Mouse (Mus musculus) stomach, embryonic 15.5 days (tissue): Measurements from ENCODE around the gene Dstyk. TPM values are rescaled to one million over a fixed set of nuclear protein-coding genes. Genes with fewer than 3 reads are reported as not detected.

Experiments used
- ATAC-seq: fragments of 200-750 bp; cut with Nextera tagmentation; 2 replicates; pipeline ENCODE4 v1.8.0; 2017; ENCODE audit warnings: low read depth, moderate number of reproducible peaks, moderate TSS enrichment; ENCODE audit not compliant: insufficient read depth, low FRiP score
- H3K27ac ChIP-seq: fragments of 300-500 bp; sonication (generic); 2 replicates; pipeline ENCODE4 v1.5.1; 2015; ENCODE audit warnings: mild to moderate bottlenecking, inconsistent platforms
- H3K27me3 ChIP-seq: fragments of 300-500 bp; sonication (generic); replicated peaks from 2 replicates; pipeline ENCODE4 v1.6.1; 2015; ENCODE audit warnings: inconsistent platforms
- H3K36me3 ChIP-seq: fragments of 300-500 bp; sonication (generic); 2 replicates; pipeline ENCODE4 v1.6.1; 2015; ENCODE audit warnings: inconsistent platforms
- H3K4me1 ChIP-seq: fragments of 300-500 bp; sonication (generic); 2 replicates; pipeline ENCODE4 v1.6.1; 2015; ENCODE audit warnings: inconsistent platforms
- H3K4me2 ChIP-seq: fragments of 300-500 bp; sonication (generic); 2 replicates; pipeline ENCODE4 v1.6.1; 2015; ENCODE audit warnings: mild to moderate bottlenecking, inconsistent platforms
- H3K4me3 ChIP-seq: fragments of 300-500 bp; sonication (generic); replicated peaks from 2 replicates; pipeline ENCODE4 v1.5.1; 2015; ENCODE audit warnings: inconsistent platforms
- H3K9ac ChIP-seq: fragments of 300-500 bp; sonication (generic); 2 replicates; pipeline ENCODE4 v1.6.1; 2015; ENCODE audit warnings: inconsistent platforms
- H3K9me3 ChIP-seq: fragments of 300-500 bp; sonication (generic); 2 replicates; pipeline ENCODE4 v1.6.1; 2016; ENCODE audit warnings: inconsistent platforms
- WGBS: fragments of 180-500 bp; shearing (Covaris S2); methylation state at CpG from one replicate; pipeline ENCODE4 v1.1.7; 2015; 5-methylcytosine and 5-hydroxymethylcytosine counted together
- polyA plus RNA-seq: library from polyadenylated mRNA; unstranded; fragments of >200 nt; fragmentation: Nextera tagmentation; extraction: Ambion mirVana; gene quantifications from 2 replicates; pipeline ENCODE4 v1.2.1, GENCODE M21; 2015

Dstyk gene
- polyA plus RNA-seq, 1 experiment from 2014 or later = 11.5 TPM

DNA sequence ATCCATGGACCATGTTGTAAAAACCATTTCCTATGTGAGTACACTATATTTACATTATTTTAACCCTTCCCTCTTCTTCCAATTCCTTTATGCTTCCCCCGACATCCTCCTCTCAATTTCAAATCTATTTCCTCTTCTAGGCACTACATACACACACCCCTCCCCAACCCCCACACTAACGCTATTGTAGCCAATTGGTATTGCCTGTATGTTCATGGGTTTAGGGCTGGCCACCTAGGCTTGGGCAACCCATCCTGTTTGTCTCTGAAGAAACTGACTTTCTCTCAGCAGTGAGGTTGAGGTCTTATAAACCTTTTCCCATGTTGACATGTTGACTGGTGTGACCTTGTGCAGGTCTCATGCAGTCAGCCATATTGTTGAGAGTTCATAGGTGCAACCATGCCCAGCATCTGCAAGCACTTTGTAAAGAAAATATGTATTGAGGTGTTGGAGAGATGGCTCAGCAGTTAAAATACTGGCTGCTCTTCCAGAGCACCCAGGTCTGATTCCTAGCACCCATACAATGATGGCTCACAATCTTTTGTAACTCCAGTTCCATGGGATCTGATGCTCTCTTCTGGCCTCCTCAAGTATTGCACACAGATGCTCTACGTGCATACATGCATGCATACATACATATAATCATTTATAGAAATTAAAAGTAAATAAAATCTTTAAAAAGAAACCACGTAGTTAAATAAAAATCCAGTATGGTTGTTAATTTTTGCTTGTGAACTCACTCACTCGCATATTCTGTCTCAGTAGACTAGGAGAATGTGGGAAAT is 5.7 kb downstream of the Dstyk start:
- H3K36me3 ChIP-seq = peaks cover 5% of the 10 kb centered on the region; the same call in 1 of the 2 replicates
- 86% methylated on average over 5 of the region's 5 CpGs for WGBS
- no peak overlapping the region for H3K4me2 ChIP-seq
- H3K9me3 ChIP-seq = no peaks in the 10 kb centered on the region
- ATAC-seq = no peak
- no peak overlapping the region for H3K4me3 ChIP-seq
- no peak overlapping the region for H3K27ac ChIP-seq
- no peaks in the 10 kb centered on the region for H3K27me3 ChIP-seq
- no peak overlapping the region for H3K9ac ChIP-seq
- peaks cover 6% of the 10 kb centered on the region; the same call in 1 of the 2 replicates for H3K4me1 ChIP-seq

DNA sequence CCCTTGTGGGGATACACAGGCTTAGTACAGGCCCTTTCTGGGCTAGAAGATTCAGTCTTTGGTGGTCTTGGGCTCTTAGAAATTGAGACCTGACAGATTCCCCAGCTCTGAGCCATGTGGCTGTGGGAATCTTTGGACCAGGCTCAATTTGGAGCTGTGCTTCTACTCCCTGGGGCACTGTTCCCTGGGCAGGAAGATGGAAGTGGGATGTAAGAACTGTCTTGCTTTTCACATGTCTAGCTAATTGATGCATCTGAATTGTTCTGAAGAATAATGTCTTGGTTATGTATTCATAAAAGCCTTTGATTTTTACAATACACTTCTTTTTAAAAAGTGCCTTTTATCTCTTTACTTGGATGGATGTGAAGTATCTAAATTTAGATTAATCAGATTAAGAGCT is 8.2 kb downstream of the Dstyk start:
- Histone ChIP-seq H3K9me3 (no peaks in the 10 kb centered on the region), H3K4me1 (peaks cover 3% of the 10 kb centered on the region; the same call in 1 of the 2 replicates), H3K36me3 (peaks cover 5% of the 10 kb centered on the region; the same call in 1 of the 2 replicates), H3K9ac (no peak overlapping the region), H3K27me3 (no peaks in the 10 kb centered on the region), H3K27ac (no peak overlapping the region), H3K4me3 (no peak overlapping the region), H3K4me2 (no peak overlapping the region)
- ATAC-seq = no peak

DNA sequence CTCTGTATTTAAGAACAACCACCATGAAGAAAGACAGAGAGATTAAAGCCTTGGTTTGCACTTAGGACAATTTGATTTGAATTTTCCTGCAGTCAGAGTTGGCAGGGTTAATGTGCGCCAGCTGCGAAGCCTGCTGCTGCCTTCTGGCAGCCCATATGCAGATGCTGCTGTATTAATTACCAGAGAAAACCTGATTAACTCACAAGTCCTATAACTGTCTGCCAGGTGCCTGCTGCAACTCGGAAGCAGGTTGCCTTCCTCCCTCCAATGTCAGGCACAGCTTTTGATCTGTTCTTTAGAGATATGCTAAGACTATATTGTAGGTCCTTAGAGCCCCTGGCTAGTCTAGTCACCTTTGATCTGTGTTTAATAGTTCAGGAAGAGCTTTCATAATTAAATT is 13.5 kb downstream of the Dstyk start:
- Histone ChIP-seq H3K27me3 (no peaks in the 10 kb centered on the region), H3K9me3 (no peaks in the 10 kb centered on the region), H3K4me1 (no peaks in the 10 kb centered on the region), H3K36me3 (no peaks in the 10 kb centered on the region), H3K4me3 (no peak overlapping the region), H3K27ac (no peak overlapping the region), H3K9ac (no peak overlapping the region), H3K4me2 (no peak overlapping the region)
- 77% methylated on average over 3 of the region's 3 CpGs for WGBS
- ATAC-seq = no peak

DNA sequence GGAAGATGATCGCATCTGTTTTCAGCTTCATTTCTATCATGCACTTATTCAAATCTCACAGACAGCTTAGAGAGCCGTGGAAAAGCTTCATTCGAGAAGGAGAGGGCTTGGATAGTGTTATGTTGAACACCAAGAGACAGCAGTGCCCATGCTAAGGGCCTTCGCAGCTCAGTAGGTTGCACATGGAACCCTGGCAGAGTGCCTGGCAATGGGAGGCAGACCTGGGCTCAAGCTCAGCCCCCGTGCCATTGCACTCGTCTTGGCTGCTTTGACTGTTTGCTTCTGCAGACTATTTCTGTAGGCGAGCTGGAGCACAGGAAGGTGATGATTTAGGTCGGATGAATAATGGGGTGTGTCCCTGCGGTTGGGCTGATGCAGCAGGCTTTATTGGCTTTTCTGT is 14.4 kb downstream of the Dstyk start:
- no peak overlapping the region for H3K9ac ChIP-seq
- H3K4me2 ChIP-seq = no peak overlapping the region
- WGBS = 61% methylated on average over 9 of the region's 9 CpGs
- H3K4me1 ChIP-seq = no peaks in the 10 kb centered on the region
- no peak for ATAC-seq
- no peak overlapping the region for H3K4me3 ChIP-seq
- H3K36me3 ChIP-seq = no peaks in the 10 kb centered on the region
- no peak overlapping the region for H3K27ac ChIP-seq
- H3K9me3 ChIP-seq = no peaks in the 10 kb centered on the region
- no peaks in the 10 kb centered on the region for H3K27me3 ChIP-seq

DNA sequence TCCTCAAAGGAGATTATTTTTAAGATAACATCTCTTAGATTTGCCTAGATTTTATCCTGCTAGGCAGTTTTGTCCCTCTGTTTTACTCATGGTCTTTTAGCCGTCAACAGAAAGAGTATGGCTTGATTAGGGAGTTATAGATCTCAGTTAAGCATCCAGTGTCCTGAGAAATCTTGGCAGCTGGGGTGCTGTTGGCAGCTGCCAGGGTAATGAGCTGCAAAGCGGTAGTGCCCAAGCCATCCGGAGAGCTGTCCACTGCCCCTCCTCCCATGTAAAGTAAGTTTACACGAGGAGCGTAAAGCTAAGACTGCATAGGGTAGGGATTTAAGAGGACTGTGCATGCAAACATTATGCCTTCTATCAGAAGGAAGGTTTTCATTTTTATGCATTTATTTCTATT is 16.0 kb downstream of the Dstyk start:
- WGBS = 60% methylated on average over 5 of the region's 5 CpGs
- no peaks in the 10 kb centered on the region; the same call in 1 of the 2 replicates for H3K36me3 ChIP-seq
- no peak overlapping the region for H3K4me3 ChIP-seq
- H3K9me3 ChIP-seq = no peaks in the 10 kb centered on the region
- H3K4me2 ChIP-seq = no peak overlapping the region
- H3K27ac ChIP-seq = no peak overlapping the region
- H3K27me3 ChIP-seq = no peaks in the 10 kb centered on the region
- no peak for ATAC-seq
- H3K9ac ChIP-seq = no peak overlapping the region
- H3K4me1 ChIP-seq = no peaks in the 10 kb centered on the region

DNA sequence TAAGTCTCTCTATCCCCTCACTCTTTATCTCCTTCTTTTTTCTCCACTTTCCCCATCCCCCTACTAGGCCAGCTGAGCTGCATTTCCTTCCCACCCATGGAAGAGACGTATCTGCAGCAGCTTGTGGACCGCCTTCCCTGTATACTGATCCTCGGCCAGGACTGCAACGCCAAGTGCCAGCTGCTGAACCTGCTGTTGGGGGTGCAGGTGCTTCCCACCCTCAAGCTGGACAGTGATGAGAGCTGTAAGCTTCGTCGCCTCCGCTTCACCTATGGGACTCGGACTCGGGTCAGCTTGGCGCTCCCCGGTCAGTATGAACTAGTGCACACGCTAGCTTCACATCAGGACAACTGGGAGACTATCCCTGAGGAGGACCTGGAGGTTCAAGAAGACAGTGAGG is 16.7 kb downstream of the Dstyk start:
- no peak overlapping the region for H3K27ac ChIP-seq
- H3K27me3 ChIP-seq = no peaks in the 10 kb centered on the region
- no peak overlapping the region for H3K9ac ChIP-seq
- no peaks in the 10 kb centered on the region; the same call in 1 of the 2 replicates for H3K36me3 ChIP-seq
- H3K9me3 ChIP-seq = no peaks in the 10 kb centered on the region
- H3K4me3 ChIP-seq = no peak overlapping the region
- WGBS = 89% methylated on average over 12 of the region's 12 CpGs
- no peak for ATAC-seq
- H3K4me1 ChIP-seq = no peaks in the 10 kb centered on the region
- H3K4me2 ChIP-seq = no peak overlapping the region

DNA sequence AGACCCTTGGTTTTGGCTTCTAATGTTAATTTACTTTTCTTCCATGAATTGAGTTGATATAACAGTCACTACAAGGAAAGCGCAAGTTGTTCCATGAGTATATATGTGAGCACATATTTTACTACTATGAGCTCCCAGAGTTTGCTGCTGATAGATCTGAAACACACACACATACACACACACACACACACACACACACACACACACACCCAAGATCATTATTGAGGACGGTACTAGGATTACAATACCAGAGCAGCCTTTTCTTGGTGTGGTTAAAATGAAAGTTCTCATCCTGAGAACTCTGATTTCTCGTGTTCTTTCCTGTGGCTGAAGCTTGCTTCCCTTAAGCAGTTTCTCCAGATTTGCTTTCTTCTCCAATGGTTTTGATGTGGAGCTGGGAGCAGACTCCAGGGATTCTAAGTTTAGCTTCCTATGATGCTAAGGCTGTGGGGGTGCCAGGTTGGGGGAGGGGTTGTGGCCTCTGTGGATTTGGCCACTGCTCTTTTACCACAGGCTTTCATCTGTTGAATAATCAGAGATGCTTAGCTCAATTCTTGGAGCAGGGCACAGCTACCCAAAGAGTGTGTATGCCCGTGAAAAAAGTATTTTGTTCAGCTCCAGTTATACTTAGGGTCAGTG is 19.1 kb downstream of the Dstyk start:
- H3K27me3 ChIP-seq = no peaks in the 10 kb centered on the region
- no peak overlapping the region; the same call in 1 of the 2 replicates for H3K27ac ChIP-seq
- no peak overlapping the region for H3K4me3 ChIP-seq
- no peak overlapping the region for H3K4me2 ChIP-seq
- peaks cover 3% of the 10 kb centered on the region; the same call in 1 of the 2 replicates for H3K36me3 ChIP-seq
- ATAC-seq = no peak
- H3K9me3 ChIP-seq = no peaks in the 10 kb centered on the region
- no peaks in the 10 kb centered on the region for H3K4me1 ChIP-seq
- H3K9ac ChIP-seq = no peak overlapping the region
- WGBS = 77% methylated on average over 4 of the region's 4 CpGs

DNA sequence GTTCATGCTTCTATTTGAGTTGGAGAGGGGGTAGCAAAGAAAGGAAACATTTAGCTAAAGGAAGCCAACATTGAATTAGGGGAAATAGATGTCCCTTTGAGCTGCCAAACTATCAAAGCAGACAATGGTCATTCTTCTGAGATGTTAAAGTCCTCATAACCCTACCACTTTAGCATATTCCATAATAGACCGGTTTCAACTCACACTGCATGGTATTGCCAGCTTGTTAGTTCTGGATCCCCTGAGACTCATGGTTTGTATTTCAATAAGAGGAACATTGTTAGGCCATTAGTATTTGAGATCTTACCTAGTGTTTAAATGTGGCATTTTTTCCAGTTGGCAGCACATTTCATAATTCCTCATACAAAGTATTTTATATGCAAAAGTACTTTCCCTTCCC is 19.6 kb downstream of the Dstyk start:
- H3K36me3 ChIP-seq = peaks cover 3% of the 10 kb centered on the region; the same call in 1 of the 2 replicates
- H3K4me2 ChIP-seq = no peak overlapping the region
- H3K27me3 ChIP-seq = no peaks in the 10 kb centered on the region
- H3K9ac ChIP-seq = no peak overlapping the region
- H3K4me3 ChIP-seq = no peak overlapping the region
- WGBS = 87% methylated on average over 1 of the region's 1 CpGs
- H3K9me3 ChIP-seq = no peaks in the 10 kb centered on the region
- no peak for ATAC-seq
- H3K4me1 ChIP-seq = no peaks in the 10 kb centered on the region
- no peak overlapping the region for H3K27ac ChIP-seq

DNA sequence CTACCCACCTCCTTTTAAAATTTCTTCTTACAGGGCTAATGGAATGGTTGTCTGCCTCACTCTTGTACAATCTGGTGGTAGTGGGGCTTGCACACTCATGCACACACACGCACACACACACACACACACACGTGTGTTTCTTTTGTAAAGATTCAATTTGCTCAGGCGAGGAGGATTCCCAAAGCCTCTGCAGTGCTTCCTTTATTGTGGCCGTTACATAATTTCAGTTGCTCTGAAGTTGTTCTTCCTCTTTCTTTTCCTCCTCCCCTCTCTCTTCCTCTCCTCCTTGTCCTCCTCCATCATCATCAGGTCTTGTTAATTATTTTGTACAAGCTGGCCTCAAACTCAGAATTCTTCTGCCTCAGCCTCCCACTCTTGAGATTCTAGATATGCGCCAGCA is 20.0 kb downstream of the Dstyk start:
- 79% methylated on average over 5 of the region's 5 CpGs for WGBS
- ATAC-seq = no peak
- no peak overlapping the region for H3K27ac ChIP-seq

DNA sequence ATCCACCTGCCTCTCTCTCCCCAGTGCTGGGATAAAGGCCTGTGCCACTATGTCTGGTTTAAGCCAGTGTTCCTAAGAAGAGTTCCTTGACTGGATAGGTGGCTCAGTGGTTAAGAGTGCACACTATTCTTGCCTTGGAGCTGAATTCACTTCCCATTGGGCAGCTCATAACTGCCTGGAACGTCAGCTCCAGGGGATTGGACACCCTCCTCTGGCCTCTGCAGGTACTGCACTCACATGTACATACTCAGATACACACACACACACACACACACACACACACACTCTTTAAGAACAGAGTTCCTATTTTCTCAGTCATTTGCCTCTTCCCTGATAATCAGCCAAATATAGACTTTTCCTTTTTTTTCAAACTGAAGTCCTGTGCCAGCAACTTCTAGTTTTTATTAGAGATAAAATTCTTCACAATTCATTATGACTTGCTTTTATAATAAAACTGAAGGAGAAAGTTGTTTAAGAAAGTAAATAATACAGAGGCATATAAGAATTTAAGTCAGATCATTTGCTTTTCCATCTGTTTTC is 23.6 kb downstream of the Dstyk start:
- Histone ChIP-seq H3K9ac (no peak overlapping the region), H3K27me3 (no peaks in the 10 kb centered on the region), H3K4me3 (no peak overlapping the region), H3K27ac (no peak overlapping the region), H3K4me2 (no peak overlapping the region), H3K36me3 (peaks cover 3% of the 10 kb centered on the region; the same call in 1 of the 2 replicates), H3K9me3 (no peaks in the 10 kb centered on the region), H3K4me1 (no peaks in the 10 kb centered on the region)
- 80% methylated on average over 1 of the region's 1 CpGs for WGBS
- no peak for ATAC-seq

More for the DNA sequence above, 20.0 kb downstream of the Dstyk start:
- Histone ChIP-seq H3K4me2 (no peak overlapping the region), H3K9ac (no peak overlapping the region), H3K4me1 (no peaks in the 10 kb centered on the region), H3K9me3 (no peaks in the 10 kb centered on the region), H3K36me3 (peaks cover 3% of the 10 kb centered on the region; the same call in 1 of the 2 replicates), H3K4me3 (no peak overlapping the region), H3K27me3 (no peaks in the 10 kb centered on the region)

DNA sequence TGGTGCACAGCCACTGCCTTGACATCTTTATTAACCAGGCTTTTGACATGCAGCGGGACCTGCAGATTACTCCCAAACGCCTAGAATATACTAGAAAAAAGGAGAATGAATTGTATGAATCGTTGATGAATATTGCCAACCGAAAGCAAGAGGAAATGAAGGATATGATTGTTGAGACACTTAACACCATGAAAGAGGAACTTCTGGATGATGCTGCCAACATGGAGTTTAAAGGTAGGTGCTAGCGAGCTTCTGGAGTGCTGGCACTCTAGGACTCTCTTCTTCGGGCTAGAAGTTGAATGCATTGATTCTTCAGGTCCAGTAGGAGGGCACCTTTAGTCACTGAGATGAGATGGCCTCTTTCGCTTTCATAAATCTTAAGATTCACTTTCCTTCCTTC is 32.4 kb downstream of the Dstyk start:
- Histone ChIP-seq H3K4me3 (no peak overlapping the region), H3K9ac (no peak overlapping the region), H3K36me3 (peaks cover 20% of the 10 kb centered on the region; the same call in 1 of the 2 replicates), H3K27ac (no peak overlapping the region), H3K4me1 (no peaks in the 10 kb centered on the region), H3K27me3 (no peaks in the 10 kb centered on the region), H3K9me3 (no peaks in the 10 kb centered on the region), H3K4me2 (no peak overlapping the region)
- no peak for ATAC-seq
- 89% methylated on average over 7 of the region's 7 CpGs for WGBS

DNA sequence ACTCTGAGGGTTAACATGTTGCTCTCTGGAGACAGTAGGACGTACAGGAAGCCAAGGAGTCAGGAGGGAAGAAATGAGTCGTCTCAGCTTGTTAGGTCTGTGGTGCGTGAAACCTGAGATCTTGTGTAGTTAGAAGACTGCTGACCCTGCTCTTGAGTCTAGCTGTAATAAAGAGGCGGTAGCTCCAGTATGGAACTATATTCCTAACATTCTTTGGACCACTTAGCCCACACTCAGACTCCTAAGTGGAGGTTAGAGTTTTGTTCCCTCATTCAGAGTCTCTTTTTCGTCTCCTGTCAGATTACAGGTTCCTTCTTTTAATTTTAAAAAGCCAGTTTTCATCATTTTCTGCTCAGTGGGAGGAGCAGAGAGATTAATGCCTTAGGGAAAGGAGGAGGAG is 47.3 kb downstream of the Dstyk start:
- no peaks in the 10 kb centered on the region for H3K27me3 ChIP-seq
- H3K4me3 ChIP-seq = no peak overlapping the region
- H3K27ac ChIP-seq = no peak overlapping the region
- no peak overlapping the region for H3K4me2 ChIP-seq
- H3K36me3 ChIP-seq = peaks cover 13% of the 10 kb centered on the region; the same call in 1 of the 2 replicates
- H3K9me3 ChIP-seq = no peaks in the 10 kb centered on the region
- peaks cover 5% of the 10 kb centered on the region; the same call in 1 of the 2 replicates for H3K4me1 ChIP-seq
- no peak overlapping the region for H3K9ac ChIP-seq
- ATAC-seq = no peak
- whole genome bisulfite sequencing = 74% methylated on average over 5 of the region's 5 CpGs
